Mouse (Mus musculus) cerebellum, adult 2 months (tissue): Measurements from ENCODE around the gene Map4k3. TPM values are rescaled to one million over a fixed set of nuclear protein-coding genes. Genes with fewer than 3 reads are reported as not detected.
"Not testable (repeated sequence)": the region's sequence is repeated elsewhere in the genome, so short reads cannot be mapped to it uniquely, and the experiment has no call there.

Experiments
- DNase-seq, 2 experiments: peaks; one replicate each; pipeline ENCODE4 v3.0.0; 2021
- H3K27ac ChIP-seq: fragments of 200-500 bp; 2 replicates; pipeline ENCODE4 v1.5.1; 2012; ENCODE audit warnings: low read length, control low read depth, inconsistent platforms; ENCODE audit not compliant: insufficient read depth
- H3K27me3 ChIP-seq: fragments of 200-500 bp; 2 replicates; pipeline ENCODE4 v1.6.1; 2012; ENCODE audit warnings: inconsistent platforms, mild to moderate bottlenecking, low read length, moderate library complexity; ENCODE audit not compliant: control insufficient read depth, insufficient read depth
- H3K4me1 ChIP-seq: fragments of 200-500 bp; 2 replicates; pipeline ENCODE4 v1.6.1; 2011; ENCODE audit warnings: low read length; ENCODE audit not compliant: control insufficient read depth, insufficient read depth
- H3K4me3 ChIP-seq: fragments of 200-500 bp; replicated peaks from 2 replicates; pipeline ENCODE3; 2011; ENCODE audit warnings: mild to moderate bottlenecking, low read depth, low read length, control low read depth; ENCODE audit not compliant: insufficient read depth
- CTCF ChIP-seq: fragments of 200-500 bp; IDR thresholded peaks from 2 replicates; pipeline ENCODE4 v1.5.1; 2011; ENCODE audit warnings: low read depth, mild to moderate bottlenecking, control low read depth, low read length, moderate library complexity, borderline replicate concordance; ENCODE audit not compliant: insufficient read depth
- POLR2A ChIP-seq: fragments of 200-500 bp; IDR thresholded peaks from 2 replicates; pipeline ENCODE4 v1.6.1; 2011; ENCODE audit warnings: low read length, control low read depth, borderline replicate concordance; ENCODE audit not compliant: insufficient read depth
- WGBS: fragments of 180-500 bp; shearing (Covaris S2); methylation state at CpG from one replicate; pipeline ENCODE4 v1.1.7; 2018; 5-methylcytosine and 5-hydroxymethylcytosine counted together
- polyA plus RNA-seq: library from polyadenylated mRNA; depleted of rRNA; stranded (reverse); fragments of >200 nt; gene quantifications from 2 replicates; pipeline ENCODE4 v1.2.3, GENCODE M21; 2012; rRNA removed

Gene Map4k3
- polyA plus RNA-seq, 1 experiment: 45.3 TPM

DNA sequence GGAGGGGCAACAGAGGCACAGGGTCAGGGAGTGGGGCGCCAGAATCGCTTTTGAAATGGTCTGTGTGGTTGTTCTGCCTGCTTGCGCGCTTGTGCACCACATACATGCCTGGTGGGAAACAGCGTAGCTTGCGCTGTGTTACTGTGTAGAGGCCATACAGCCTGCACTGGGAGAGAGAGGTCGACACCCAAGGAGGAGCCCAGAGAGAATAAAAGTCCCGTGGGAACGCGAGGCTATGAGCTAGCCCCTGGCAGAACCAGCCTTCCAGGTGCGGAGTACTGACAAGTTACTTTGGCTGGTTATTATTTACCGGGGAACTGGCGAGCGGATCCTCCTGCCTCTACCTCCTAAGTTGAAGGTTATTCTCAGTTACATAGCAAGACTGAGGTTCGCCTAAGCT, 177.3 kb downstream of the Map4k3 start:
- Histone ChIP-seq H3K27me3 (no peaks in the 10 kb centered on the region), H3K4me3 (no peak overlapping the region), H3K4me1 (no peaks in the 10 kb centered on the region), H3K27ac (no peak overlapping the region)
- no peak for TF ChIP-seq CTCF
- TF ChIP-seq POLR2A: no peak
- 82% methylated on average over 15 of the region's 15 CpGs for WGBS
- DNase-seq: no peak

DNA sequence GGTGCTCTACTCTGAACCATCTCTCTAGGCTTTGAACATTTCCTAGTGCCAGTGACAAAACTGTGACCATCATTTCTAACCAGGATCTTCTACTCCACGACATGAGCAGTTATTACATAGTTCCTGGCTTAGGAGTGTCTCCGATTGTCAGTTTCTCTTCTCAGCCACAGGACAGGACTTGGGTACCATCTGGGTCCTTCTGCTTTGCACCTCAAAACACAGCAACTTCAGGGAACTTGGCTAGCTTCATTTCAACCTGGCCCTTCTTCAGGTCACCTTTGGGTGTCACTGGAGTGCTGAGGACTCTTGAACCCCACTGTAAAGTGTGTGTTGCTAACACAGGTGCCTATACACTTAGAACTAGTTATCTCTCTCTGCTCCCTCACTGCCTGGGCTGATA, 181.4 kb downstream of the Map4k3 start:
- TF ChIP-seq POLR2A (no peak), CTCF (no peak)
- 87% methylated on average over 2 of the region's 2 CpGs for WGBS
- Histone ChIP-seq H3K4me3 (no peak overlapping the region), H3K27ac (no peak overlapping the region), H3K27me3 (no peaks in the 10 kb centered on the region), H3K4me1 (no peaks in the 10 kb centered on the region)
- no peak for DNase-seq

DNA sequence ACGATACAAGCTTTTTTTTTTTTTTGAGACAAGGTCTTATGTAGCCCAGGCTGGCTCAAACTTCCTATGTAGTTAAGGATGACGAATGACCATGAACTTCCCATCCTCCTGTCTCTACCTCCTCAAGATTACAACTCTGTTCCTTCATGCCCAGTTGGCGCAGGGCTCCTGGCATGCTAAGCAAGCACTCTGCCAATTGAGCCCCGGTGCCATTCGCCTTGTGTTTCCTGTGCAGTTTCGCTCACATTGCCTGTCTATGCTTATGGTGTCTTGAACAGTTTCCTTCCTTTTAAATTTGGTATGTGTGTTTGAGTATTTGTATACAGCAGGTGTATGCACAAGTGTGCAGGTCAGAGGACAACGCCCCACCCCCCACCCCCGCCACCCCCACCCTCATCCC, 182.1 kb downstream of the Map4k3 start:
- TF ChIP-seq CTCF (no peak), POLR2A (no peak)
- 53% methylated on average over 8 of the region's 8 CpGs for WGBS
- no peaks in the 10 kb centered on the region for H3K4me1 ChIP-seq

DNA sequence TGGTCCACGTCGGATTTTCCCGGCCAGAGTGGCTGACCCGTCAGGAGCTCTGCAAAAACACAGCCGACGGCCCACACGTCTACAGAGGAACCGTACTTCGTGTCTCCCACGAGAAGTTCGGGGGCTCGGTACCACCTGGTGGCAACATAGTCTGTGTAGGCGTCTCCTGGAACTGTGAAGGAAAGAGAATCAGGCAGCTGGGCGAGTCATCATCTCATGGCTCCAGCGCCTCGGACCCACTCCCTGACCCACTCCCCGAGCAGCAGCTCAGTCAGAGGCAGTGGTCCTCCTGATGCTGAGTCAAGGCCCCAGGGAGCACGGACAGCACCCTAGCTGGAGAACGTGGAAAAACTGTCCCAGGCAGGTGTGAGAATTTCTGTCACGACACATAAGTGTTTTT, 184.6 kb downstream of the Map4k3 start:
- no peaks in the 10 kb centered on the region for H3K4me1 ChIP-seq

More for the DNA sequence above, 182.1 kb downstream of the Map4k3 start:
- Histone ChIP-seq H3K27ac (no peak overlapping the region), H3K27me3 (no peaks in the 10 kb centered on the region), H3K4me3 (no peak overlapping the region)
- DNase-seq: no peak

DNA sequence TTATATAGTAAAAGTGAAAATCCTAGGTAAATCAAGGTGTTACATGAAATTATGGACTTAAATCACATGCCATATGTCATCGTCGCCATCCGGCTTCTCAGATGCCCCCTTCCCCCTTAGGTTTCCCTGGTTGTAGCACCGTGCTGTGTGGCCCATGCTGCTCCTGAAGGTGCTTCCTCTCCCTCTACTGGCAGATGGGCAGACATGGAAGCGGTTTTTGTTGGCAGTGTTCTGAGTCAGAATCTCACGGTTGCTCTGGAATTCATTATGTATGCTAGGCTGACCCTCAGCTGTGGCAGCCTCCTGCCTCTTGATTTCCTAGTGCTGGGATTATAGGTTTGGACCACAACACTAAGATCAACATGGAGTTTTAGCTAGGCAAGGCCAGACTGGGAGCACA, 191.1 kb downstream of the Map4k3 start:
- 11% methylated on average over 6 of the region's 6 CpGs for WGBS
- no peak for DNase-seq
- no peak for TF ChIP-seq CTCF
- TF ChIP-seq POLR2A: no peak
- H3K4me3 ChIP-seq: no peak overlapping the region
- H3K27me3 ChIP-seq: no peaks in the 10 kb centered on the region
- no peaks in the 10 kb centered on the region for H3K4me1 ChIP-seq
- H3K27ac ChIP-seq: no peak overlapping the region

More for the DNA sequence above, 184.6 kb downstream of the Map4k3 start:
- no peaks in the 10 kb centered on the region for H3K27me3 ChIP-seq
- no peak for DNase-seq
- TF ChIP-seq CTCF (no peak), POLR2A (no peak)
- WGBS: 88% methylated on average over 20 of the region's 20 CpGs
- H3K4me3 ChIP-seq: no peak overlapping the region
- H3K27ac ChIP-seq: no peak overlapping the region

DNA sequence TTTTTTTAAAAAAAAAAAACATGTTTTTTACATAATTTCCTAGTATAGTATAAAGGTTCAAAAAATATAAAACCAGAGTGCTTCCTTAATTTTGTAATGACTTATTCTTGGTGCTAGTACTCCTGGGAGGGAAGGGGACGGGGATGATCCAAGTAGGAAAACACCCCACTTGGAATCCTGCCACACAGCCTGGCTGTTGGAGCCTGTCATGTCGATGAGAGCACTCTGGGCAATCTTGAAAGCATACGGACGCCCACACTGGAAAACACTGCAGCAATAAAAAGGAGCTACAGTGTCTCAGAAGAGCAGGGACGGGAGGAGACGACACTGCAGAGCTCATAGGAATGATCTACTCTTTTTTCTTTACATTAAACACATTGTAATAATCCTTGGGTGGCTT, 192.7 kb downstream of the Map4k3 start:
- 21% methylated on average over 6 of the region's 6 CpGs for WGBS

DNA sequence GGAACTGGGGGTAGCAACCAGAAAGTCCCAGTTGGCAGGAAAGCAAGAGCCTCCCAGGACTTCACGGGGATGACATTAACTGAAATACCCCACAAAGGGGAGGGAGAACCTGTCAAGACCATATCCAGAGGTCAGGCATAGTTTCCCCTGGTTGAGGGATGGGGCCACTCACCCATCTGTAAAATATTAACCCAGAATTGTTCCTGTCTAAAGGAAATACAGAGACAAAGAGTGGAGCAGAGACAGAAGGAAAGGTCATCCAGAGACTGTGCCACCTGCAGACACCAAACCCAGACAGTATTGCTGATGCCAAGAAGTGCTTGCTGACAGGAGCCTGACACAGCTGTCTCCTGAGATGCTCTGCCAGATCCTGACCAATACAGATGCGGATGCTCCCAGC, 196.9 kb downstream of the Map4k3 start:
- not testable (repeated sequence) for DNase-seq, H3K27me3 ChIP-seq, H3K4me3 ChIP-seq, H3K4me1 ChIP-seq, H3K27ac ChIP-seq
- 20% methylated on average over 2 of the region's 2 CpGs for WGBS

More for the DNA sequence above, 192.7 kb downstream of the Map4k3 start:
- no peak overlapping the region for H3K4me3 ChIP-seq
- no peak overlapping the region for H3K27ac ChIP-seq
- H3K4me1 ChIP-seq: no peaks in the 10 kb centered on the region
- DNase-seq: no peak
- no peak for TF ChIP-seq POLR2A
- no peak for TF ChIP-seq CTCF
- no peaks in the 10 kb centered on the region for H3K27me3 ChIP-seq

Other genes with a start within 250 kb of the Map4k3 start
- 18.8 and 19.3 TPM in 2 replicates for gene Sos1, start 248.0 kb downstream of the Map4k3 start, polyA plus RNA-seq
- 1.3 and 1.5 TPM in 2 replicates for gene Cdkl4, start 150.7 kb downstream of the Map4k3 start, polyA plus RNA-seq
- gene Tmem178, start 216.1 kb upstream of the Map4k3 start, polyA plus RNA-seq: 128 and 146 TPM in 2 replicates